Mouse (Mus musculus): ENCODE measurements around the gene Sesn1.

GRCm38 (mm10) chr10:41896865-41897264 is 87.1 kb downstream of the Sesn1 start:
- TF ChIP-seq CTCF (IDR thresholded peaks at IDR 0.05; ENCODE audit: low read depth) = no peak
- no peak for TF ChIP-seq EP300 (IDR thresholded peaks at IDR 0.05; ENCODE audit: low read depth)

All from liver, postnatal 0 days (tissue).